Mouse (Mus musculus) midbrain, embryonic 14.5 days (tissue): Measurements from ENCODE around the gene Myo6. TPM values are rescaled to one million over a fixed set of nuclear protein-coding genes. Genes with fewer than 3 reads are reported as not detected.

Experiments
- ATAC-seq: fragments of 200-750 bp; cut with Nextera tagmentation; 2 replicates; pipeline ENCODE4 v1.8.0; 2017; ENCODE audit warnings: moderate number of reproducible peaks, moderate library complexity; ENCODE audit not compliant: low FRiP score, low TSS enrichment
- DNase-seq: peaks from one replicate; pipeline ENCODE4 v3.0.0-alpha.2; 2015
- H3K27ac ChIP-seq: fragments of 300-500 bp; sonication (generic); replicated peaks from 2 replicates; pipeline ENCODE4 v1.5.1; 2014; ENCODE audit warnings: mild to moderate bottlenecking, low read depth, low read length, moderate library complexity
- H3K27me3 ChIP-seq: fragments of 300-500 bp; sonication (generic); 2 replicates; pipeline ENCODE4 v1.6.1; 2014; ENCODE audit warnings: low read length, control low read depth, mixed read lengths; ENCODE audit not compliant: control insufficient read depth, insufficient read depth
- H3K36me3 ChIP-seq: fragments of 300-500 bp; sonication (generic); 2 replicates; pipeline ENCODE4 v1.6.1; 2014; ENCODE audit warnings: low read length, control low read depth; ENCODE audit not compliant: control insufficient read depth, insufficient read depth
- H3K4me1 ChIP-seq: fragments of 300-500 bp; sonication (generic); 2 replicates; pipeline ENCODE4 v1.6.1; 2014; ENCODE audit warnings: mild to moderate bottlenecking, antibody characterized with exemption, low read length, control low read depth; ENCODE audit not compliant: control insufficient read depth, insufficient read depth
- H3K4me2 ChIP-seq: fragments of 300-500 bp; sonication (generic); 2 replicates; pipeline ENCODE4 v1.6.1; 2014; ENCODE audit warnings: mild to moderate bottlenecking, low read length, moderate library complexity
- H3K4me3 ChIP-seq: fragments of 300-500 bp; sonication (generic); replicated peaks from 2 replicates; pipeline ENCODE4 v1.5.1; 2014; ENCODE audit warnings: low read depth, low read length
- H3K9ac ChIP-seq: fragments of 300-500 bp; sonication (generic); replicated peaks from 2 replicates; pipeline ENCODE4 v1.6.1; 2014; ENCODE audit warnings: mild to moderate bottlenecking, low read length, moderate library complexity
- H3K9me3 ChIP-seq: fragments of 300-500 bp; sonication (generic); 2 replicates; pipeline ENCODE4 v1.6.1; 2016; ENCODE audit warnings: low read length, control low read depth, mixed read lengths; ENCODE audit not compliant: control insufficient read depth
- whole genome bisulfite sequencing: fragments of 180-500 bp; shearing (Covaris S2); extraction: QIAGEN DNeasy Blood & Tissue Kit; methylation state at CpG from one replicate; pipeline ENCODE4 v1.1.7; 2014; 5-methylcytosine and 5-hydroxymethylcytosine counted together
- polyA plus RNA-seq: library from polyadenylated mRNA; unstranded; fragments of >200 nt; fragmentation: Nextera tagmentation; extraction: Ambion mirVana; gene quantifications from 2 replicates; pipeline ENCODE4 v1.2.1, GENCODE M21; 2014

Gene Myo6
- polyA plus RNA-seq, 1 experiment from 2014 or later: 21.7 TPM

DNA sequence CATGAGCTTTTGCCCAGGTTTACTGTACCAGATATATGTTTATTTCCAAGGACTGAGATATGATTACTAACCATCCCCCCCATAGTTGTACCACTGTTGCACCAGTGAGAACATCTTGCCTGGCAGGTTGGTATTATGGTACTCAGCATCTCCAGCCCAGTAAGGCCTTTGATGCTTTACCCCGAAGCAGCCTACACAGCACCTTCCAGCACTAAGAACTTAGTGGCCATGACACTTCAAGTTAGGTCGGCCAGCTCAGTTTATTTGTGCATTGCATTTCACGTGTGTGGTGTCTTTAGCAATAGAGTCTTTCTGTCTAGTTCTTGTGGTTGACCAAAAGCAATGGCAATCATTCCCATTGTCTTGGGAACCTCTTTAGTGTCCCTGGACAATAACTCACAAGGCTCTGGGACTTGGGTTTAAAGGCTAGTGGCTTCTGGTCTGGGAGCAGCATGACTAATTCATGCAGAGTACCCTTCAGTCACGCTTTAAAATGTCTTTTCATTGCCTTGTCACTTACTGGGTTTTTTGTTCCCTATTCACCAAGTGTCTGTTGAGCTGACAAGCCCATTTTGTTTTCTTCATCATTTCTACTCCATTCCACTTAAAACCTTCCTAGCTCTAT is 69.1 kb downstream of the Myo6 start:
- Histone ChIP-seq H3K27me3 (peaks cover 14% of the 10 kb centered on the region; the same call in 1 of the 2 replicates), H3K9me3 (no peaks in the 10 kb centered on the region), H3K4me3 (no peak overlapping the region), H3K4me1 (no peaks in the 10 kb centered on the region), H3K36me3 (no peaks in the 10 kb centered on the region), H3K9ac (no peak overlapping the region), H3K27ac (no peak overlapping the region), H3K4me2 (no peak overlapping the region)
- ATAC-seq (peak; percentile 70; the same call in 1 of the 2 replicates), DNase-seq (peak; percentile 23)
- 14% methylated on average over 4 of the region's 4 CpGs for WGBS

DNA sequence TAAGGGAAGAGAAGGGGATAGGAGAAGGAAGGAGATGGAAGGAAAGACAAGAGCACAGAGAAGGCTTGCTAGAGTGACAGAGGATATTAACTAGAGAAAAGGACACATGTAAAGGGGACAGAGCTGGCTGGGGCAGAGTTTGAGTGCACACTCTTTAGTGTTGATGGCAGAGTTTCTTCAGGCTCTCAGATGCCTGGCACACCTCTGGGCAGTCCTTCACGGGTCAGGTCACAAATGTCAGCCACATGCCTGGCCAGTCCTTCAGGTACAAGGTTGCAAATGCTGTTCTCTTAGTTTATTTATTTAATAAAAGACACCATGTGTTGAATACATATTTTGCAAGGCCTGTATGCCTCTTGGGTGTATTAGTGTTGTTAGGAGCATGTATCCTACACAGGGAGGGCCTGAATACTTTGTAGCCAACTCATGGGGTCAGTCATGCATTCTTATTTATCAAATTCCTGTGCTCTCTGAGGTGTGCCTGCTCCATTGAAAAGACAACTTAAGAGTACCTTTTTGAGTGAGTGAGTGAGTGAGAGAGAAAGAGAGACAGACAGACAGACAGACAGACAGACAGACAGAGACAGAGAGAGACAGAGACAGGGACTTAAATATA is 72.5 kb downstream of the Myo6 start:
- Histone ChIP-seq H3K4me2 (no peak overlapping the region), H3K36me3 (no peaks in the 10 kb centered on the region), H3K27ac (no peak overlapping the region), H3K27me3 (peaks cover 9% of the 10 kb centered on the region; the same call in 1 of the 2 replicates), H3K4me1 (no peaks in the 10 kb centered on the region), H3K9me3 (peaks cover 10% of the 10 kb centered on the region), H3K9ac (no peak overlapping the region), H3K4me3 (no peak overlapping the region)
- 82% methylated on average over 1 of the region's 1 CpGs for WGBS
- ATAC-seq (no peak), DNase-seq (no peak)

DNA sequence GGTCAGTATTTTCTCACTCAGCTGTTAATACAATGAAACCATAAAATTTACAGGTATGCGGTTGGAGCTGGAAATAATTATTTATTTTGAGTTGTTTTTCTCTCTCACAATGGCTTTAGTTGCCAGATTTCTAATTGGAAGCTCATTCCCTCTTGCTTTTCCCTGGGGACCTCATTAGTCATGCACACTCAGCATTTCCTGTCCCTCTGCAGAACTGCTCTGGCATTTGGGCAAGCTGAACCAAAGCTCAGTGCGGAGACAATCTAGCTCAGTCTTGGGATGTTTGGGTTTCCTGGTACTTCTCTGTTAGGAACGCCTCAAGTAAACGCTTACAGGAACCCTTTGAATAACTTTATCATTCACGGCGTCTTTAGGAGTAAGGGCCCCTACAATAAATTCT is 76.9 kb downstream of the Myo6 start:
- Histone ChIP-seq H3K9ac (no peak overlapping the region), H3K27ac (no peak overlapping the region), H3K27me3 (peaks cover 6% of the 10 kb centered on the region; the same call in 1 of the 2 replicates), H3K36me3 (no peaks in the 10 kb centered on the region), H3K4me1 (no peaks in the 10 kb centered on the region), H3K4me2 (no peak overlapping the region), H3K4me3 (no peak overlapping the region), H3K9me3 (peaks cover 10% of the 10 kb centered on the region)
- no peak for ATAC-seq
- peak; percentile 9 for DNase-seq
- 87% methylated on average over 6 of the region's 6 CpGs for WGBS

DNA sequence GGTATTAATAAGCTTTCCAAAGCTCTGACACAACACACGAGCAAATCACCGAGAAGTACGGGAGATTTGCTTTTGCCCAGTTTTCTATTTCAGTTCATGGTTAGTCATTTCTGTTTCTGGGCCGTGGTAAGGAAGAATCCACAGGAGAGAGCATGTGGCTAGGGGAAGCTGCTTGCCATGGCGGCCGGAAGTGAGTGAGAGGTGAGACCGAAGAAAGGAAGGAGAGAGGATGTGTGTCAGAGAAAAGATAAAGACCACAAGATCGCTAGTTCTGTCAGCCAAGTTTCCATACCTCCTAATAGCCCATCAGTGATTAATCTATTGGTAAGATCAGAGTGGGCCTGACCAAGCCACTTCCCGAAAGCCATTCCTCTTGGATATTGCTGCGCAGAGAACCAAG is 87.3 kb downstream of the Myo6 start:
- Histone ChIP-seq H3K27me3 (no peaks in the 10 kb centered on the region), H3K27ac (no peak overlapping the region), H3K9ac (no peak overlapping the region), H3K4me2 (no peak overlapping the region), H3K9me3 (no peaks in the 10 kb centered on the region), H3K36me3 (no peaks in the 10 kb centered on the region), H3K4me3 (no peak overlapping the region), H3K4me1 (no peaks in the 10 kb centered on the region)
- WGBS: 89% methylated on average over 10 of the region's 10 CpGs
- no peak for DNase-seq
- no peak for ATAC-seq

DNA sequence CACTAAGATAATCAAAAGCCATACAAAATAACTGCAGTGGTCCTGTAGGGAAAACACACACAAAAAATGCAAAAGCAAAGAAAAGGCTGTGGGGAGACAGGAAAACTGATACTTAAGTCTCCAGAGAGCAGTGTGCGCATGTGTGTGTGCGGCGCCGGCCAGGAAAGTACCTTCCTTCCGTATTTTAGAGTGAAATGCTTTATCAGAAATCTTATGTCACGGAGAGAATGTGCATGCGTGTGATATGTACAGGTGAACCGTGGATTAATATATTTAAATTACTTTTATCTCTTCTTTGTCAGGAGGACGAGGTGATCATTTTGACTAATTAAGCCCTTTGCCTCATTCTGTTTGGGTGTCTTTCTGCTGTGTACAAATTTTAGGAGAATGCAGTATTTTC is 88.4 kb downstream of the Myo6 start:
- H3K4me1 ChIP-seq: no peaks in the 10 kb centered on the region
- no peak overlapping the region for H3K4me3 ChIP-seq
- no peaks in the 10 kb centered on the region for H3K9me3 ChIP-seq
- H3K27ac ChIP-seq: no peak overlapping the region
- WGBS: 92% methylated on average over 9 of the region's 9 CpGs
- DNase-seq (no peak), ATAC-seq (no peak)
- no peaks in the 10 kb centered on the region for H3K36me3 ChIP-seq
- H3K4me2 ChIP-seq: no peak overlapping the region
- no peaks in the 10 kb centered on the region for H3K27me3 ChIP-seq
- H3K9ac ChIP-seq: no peak overlapping the region

DNA sequence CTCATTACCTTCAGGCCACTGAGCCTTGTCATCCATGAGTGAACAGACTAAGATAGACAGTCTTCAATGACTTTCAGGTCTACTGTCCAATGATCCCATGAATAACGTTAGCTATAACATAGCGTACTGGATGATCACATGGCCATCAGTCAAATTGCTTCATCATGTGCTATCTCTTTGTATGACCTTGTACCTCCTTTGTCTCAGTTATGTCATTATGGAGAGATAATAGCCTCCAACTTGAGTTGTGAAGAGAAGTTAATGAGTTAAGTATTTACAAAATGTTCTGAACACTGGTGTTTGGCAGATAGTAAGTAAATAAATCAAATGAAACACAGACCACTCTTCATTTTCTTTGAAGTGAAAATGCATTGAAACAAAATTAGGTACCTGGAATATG is 91.7 kb downstream of the Myo6 start:
- no peak for ATAC-seq
- H3K4me2 ChIP-seq: no peak overlapping the region
- DNase-seq: no peak
- H3K9me3 ChIP-seq: no peaks in the 10 kb centered on the region
- no peak overlapping the region for H3K9ac ChIP-seq
- H3K4me3 ChIP-seq: no peak overlapping the region
- no peaks in the 10 kb centered on the region for H3K27me3 ChIP-seq
- H3K27ac ChIP-seq: no peak overlapping the region
- H3K36me3 ChIP-seq: no peaks in the 10 kb centered on the region
- H3K4me1 ChIP-seq: no peaks in the 10 kb centered on the region
- WGBS: 91% methylated on average over 2 of the region's 2 CpGs

DNA sequence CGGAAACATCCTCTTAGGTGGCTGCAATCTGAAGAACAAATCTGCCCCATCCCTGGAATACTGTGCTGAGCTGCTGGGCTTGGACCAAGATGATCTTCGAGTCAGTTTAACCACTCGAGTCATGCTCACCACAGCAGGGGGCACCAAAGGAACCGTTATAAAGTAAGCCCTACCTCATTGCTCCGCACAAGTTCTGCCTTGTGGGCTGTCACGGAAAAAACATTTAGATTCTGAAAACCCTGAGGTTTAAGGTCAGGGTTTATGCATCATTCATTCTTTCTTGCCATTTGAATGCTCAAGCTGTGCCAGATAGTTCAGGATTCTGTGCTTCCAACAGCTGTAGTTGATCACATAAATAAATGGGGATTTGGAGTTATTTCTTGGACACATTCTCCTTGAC is 93.6 kb downstream of the Myo6 start:
- WGBS: 66% methylated on average over 6 of the region's 6 CpGs
- no peaks in the 10 kb centered on the region for H3K36me3 ChIP-seq
- H3K27me3 ChIP-seq: no peaks in the 10 kb centered on the region
- DNase-seq: no peak
- no peaks in the 10 kb centered on the region for H3K9me3 ChIP-seq
- no peak overlapping the region for H3K27ac ChIP-seq
- no peak overlapping the region for H3K4me3 ChIP-seq
- no peak overlapping the region for H3K9ac ChIP-seq
- ATAC-seq: no peak
- no peaks in the 10 kb centered on the region for H3K4me1 ChIP-seq
- no peak overlapping the region for H3K4me2 ChIP-seq

DNA sequence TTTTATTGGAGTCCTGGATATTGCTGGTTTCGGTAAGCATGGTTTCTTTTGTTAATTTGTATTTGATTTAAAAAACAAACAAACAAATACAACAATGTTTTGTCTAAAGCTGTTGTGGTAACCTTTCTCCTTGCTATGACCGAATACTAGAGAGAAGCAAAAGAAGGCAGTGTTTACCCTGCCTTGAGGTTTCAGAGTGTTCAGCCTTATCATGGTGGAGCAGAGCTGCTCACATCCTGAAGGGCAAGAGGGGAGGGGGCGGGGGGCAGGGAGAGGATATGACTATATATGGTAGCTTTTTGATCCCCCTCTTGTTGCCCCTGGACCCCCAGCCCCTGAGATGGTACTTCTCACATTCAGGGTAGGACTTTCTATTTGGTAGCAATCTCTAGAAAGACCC is 96.1 kb downstream of the Myo6 start:
- WGBS: 92% methylated on average over 3 of the region's 3 CpGs
- Histone ChIP-seq H3K9me3 (no peaks in the 10 kb centered on the region), H3K27me3 (no peaks in the 10 kb centered on the region), H3K9ac (no peak overlapping the region), H3K4me2 (no peak overlapping the region), H3K4me1 (no peaks in the 10 kb centered on the region), H3K27ac (no peak overlapping the region), H3K36me3 (no peaks in the 10 kb centered on the region), H3K4me3 (no peak overlapping the region)
- DNase-seq (no peak), ATAC-seq (no peak)

DNA sequence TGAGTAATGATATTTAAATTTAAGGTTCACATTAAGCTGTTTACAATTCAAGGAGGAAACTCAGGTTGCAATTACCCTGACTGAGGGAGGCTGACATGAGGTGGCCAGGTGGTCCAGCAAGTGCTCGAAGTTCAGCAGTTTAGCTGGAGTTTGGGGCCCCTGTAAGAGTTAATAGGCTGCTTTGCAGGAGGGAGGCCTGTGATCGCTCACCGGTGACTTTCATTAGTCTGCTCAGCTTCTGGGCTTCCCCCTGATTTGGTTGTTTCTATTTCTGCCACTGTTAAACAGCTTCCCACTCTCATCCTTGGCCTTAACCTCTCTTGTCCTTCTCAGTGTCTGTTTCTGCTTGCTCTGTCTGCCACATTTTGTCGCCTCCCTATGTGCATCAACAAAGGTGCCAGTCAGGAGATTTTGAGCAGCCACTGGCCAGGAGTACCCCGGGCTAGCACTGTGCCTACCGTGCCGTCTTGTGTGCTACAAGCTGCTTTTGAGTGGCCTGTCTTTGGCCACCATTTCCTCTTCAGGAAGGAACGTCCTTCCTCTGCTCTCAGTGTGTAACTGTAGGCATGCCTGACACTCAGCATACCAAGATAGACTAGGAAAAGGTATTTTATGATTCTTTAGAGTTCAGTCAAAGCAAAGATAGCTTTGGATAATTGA is 97.7 kb downstream of the Myo6 start:
- WGBS: 53% methylated on average over 8 of the region's 8 CpGs
- Histone ChIP-seq H3K27ac (no peak overlapping the region), H3K4me1 (no peaks in the 10 kb centered on the region), H3K4me2 (no peak overlapping the region), H3K9me3 (no peaks in the 10 kb centered on the region), H3K27me3 (no peaks in the 10 kb centered on the region), H3K36me3 (no peaks in the 10 kb centered on the region), H3K9ac (no peak overlapping the region), H3K4me3 (no peak overlapping the region)
- DNase-seq (no peak), ATAC-seq (no peak)
